Mouse (Mus musculus) hindbrain, postnatal 0 days (tissue): ENCODE data around the gene Prss54. TPM values are rescaled to one million over a fixed set of nuclear protein-coding genes. Genes with fewer than 3 reads are reported as not detected.
"Not testable (repeated sequence)": the region's sequence is repeated elsewhere in the genome, so short reads cannot be mapped to it uniquely, and the experiment has no call there.

Experiments used
- ATAC-seq: fragments of 200-750 bp; cut with Nextera tagmentation; 2 replicates; pipeline ENCODE4 v1.8.0; 2017; ENCODE audit warnings: mild to moderate bottlenecking, moderate TSS enrichment, moderate library complexity
- DNase-seq: peaks from one replicate; pipeline ENCODE4 v3.0.0-alpha.2; 2015; ENCODE audit warnings: low spot score
- H3K27ac ChIP-seq: fragments of 300-500 bp; sonication (generic); 2 replicates; pipeline ENCODE4 v1.5.1; 2014; ENCODE audit warnings: mild to moderate bottlenecking
- H3K27me3 ChIP-seq: fragments of 300-500 bp; sonication (generic); 2 replicates; pipeline ENCODE4 v1.6.1; 2014; ENCODE audit warnings: low read length, mixed read lengths; ENCODE audit not compliant: insufficient read depth
- H3K36me3 ChIP-seq: fragments of 300-500 bp; sonication (generic); 2 replicates; pipeline ENCODE4 v1.6.1; 2014; ENCODE audit warnings: low read length, mixed read lengths; ENCODE audit not compliant: insufficient read depth
- H3K4me1 ChIP-seq: fragments of 300-500 bp; sonication (generic); 2 replicates; pipeline ENCODE4 v1.6.1; 2014; ENCODE audit warnings: antibody characterized with exemption, low read length, mixed read lengths; ENCODE audit not compliant: insufficient read depth
- H3K4me2 ChIP-seq: fragments of 300-500 bp; sonication (generic); 2 replicates; pipeline ENCODE4 v1.6.1; 2014; ENCODE audit warnings: low read depth, mild to moderate bottlenecking, low read length, moderate library complexity, mixed read lengths
- H3K4me3 ChIP-seq: fragments of 300-500 bp; sonication (generic); 2 replicates; pipeline ENCODE4 v1.5.1; 2014; ENCODE audit warnings: low read length
- H3K9ac ChIP-seq: fragments of 300-500 bp; sonication (generic); replicated peaks from 2 replicates; pipeline ENCODE4 v1.6.1; 2014; ENCODE audit warnings: mild to moderate bottlenecking, low read length, moderate library complexity, mixed read lengths
- H3K9me3 ChIP-seq: fragments of 300-500 bp; sonication (generic); 2 replicates; pipeline ENCODE4 v1.6.1; 2016; ENCODE audit warnings: low read length, mixed read lengths
- CTCF ChIP-seq: IDR thresholded peaks from 2 replicates; pipeline ENCODE4 v1.5.1; 2016; ENCODE audit warnings: antibody characterized with exemption, control low read depth, low read depth
- WGBS: fragments of 180-500 bp; shearing (Covaris S2); extraction: QIAGEN DNeasy Blood & Tissue Kit; methylation state at CpG from one replicate; pipeline ENCODE4 v1.1.7; 2014; 5-methylcytosine and 5-hydroxymethylcytosine counted together
- polyA plus RNA-seq: library from polyadenylated mRNA; unstranded; fragments of >200 nt; fragmentation: Nextera tagmentation; extraction: Ambion mirVana; gene quantifications from 2 replicates; pipeline ENCODE4 v1.2.1, GENCODE M21; 2015
- total RNA-seq: library from RNA; depleted of rRNA; stranded (reverse); fragments of >200 nt; gene quantifications from 2 replicates; pipeline ENCODE4 v1.2.3, GENCODE M21; 2014

Gene Prss54
- total and polyA plus RNA-seq, 2 experiments from 2014 or later = not detected

DNA sequence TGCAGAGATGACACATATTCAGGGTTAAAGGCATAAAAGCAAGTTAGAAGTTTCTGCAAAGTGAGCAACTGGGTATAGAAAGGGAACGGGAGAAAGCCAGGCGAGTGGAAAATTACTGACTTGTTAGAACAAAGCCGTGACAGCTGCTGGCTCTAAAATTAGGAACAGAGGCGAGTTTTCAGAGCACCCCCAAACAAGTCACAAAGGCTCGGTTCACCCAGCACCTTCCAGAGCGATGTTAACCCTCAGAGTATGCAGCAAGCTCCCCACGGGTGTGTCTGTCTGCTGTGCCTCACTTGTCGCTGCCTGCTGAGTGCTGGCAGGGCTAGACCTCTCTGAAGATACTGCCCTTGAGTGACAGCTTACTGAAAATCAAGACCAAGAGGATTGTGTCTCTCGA, 31.1 kb upstream of the Prss54 start:
- Histone ChIP-seq H3K27ac (no peak overlapping the region), H3K4me3 (no peak overlapping the region), H3K9ac (no peak overlapping the region), H3K4me1 (no peaks in the 10 kb centered on the region), H3K9me3 (no peaks in the 10 kb centered on the region), H3K4me2 (no peak overlapping the region), H3K27me3 (no peaks in the 10 kb centered on the region), H3K36me3 (no peaks in the 10 kb centered on the region)
- no peak for DNase-seq
- 28% methylated on average over 9 of the region's 9 CpGs for WGBS
- TF ChIP-seq CTCF = no peak
- ATAC-seq = no peak

DNA sequence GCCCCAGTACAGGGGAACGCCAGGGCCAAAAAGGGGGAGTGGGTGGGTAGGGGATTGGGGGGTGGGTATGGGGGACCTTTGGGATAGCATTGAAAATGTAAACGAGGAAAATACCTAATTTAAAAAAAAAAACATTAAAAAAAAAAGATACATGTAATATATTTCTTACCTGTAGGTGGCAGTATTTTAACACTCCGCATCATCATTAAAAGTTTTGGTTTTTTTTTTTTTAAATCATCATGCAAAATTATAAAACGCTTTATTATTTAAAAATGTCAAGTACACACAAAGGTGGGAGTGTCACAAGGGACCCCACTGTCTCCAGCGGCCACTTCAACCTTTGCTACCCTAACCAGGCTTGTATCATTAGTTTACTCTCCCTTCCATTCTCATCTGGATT, 30.4 kb upstream of the Prss54 start:
- not testable (repeated sequence) for H3K4me3 ChIP-seq, H3K9me3 ChIP-seq, H3K4me2 ChIP-seq, H3K36me3 ChIP-seq, H3K9ac ChIP-seq, H3K27me3 ChIP-seq, H3K27ac ChIP-seq, DNase-seq, ATAC-seq, H3K4me1 ChIP-seq
- WGBS = 13% methylated on average over 4 of the region's 5 CpGs

DNA sequence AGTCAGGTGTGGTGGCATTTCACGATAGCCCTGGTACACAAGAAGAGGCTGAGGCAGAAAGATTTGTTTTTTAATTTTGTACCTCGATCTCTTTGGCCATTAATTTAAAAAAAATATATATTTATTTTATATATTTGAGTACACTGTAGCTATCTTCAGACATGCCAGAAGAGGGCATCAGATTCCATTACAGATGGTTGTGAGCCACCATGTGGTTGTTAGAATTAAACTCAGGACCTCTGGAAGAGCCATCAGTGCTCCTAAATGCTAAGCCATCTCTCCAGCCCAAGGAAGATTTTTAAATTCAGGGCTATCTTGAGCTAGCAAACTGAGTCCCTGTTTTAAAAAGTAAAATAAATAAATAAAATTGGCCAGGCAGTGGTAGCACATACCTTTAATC, 26.0 kb upstream of the Prss54 start:
- peak; percentile 48 for TF ChIP-seq CTCF
- no peak for ATAC-seq
- 71% methylated on average over 2 of the region's 2 CpGs for WGBS

DNA sequence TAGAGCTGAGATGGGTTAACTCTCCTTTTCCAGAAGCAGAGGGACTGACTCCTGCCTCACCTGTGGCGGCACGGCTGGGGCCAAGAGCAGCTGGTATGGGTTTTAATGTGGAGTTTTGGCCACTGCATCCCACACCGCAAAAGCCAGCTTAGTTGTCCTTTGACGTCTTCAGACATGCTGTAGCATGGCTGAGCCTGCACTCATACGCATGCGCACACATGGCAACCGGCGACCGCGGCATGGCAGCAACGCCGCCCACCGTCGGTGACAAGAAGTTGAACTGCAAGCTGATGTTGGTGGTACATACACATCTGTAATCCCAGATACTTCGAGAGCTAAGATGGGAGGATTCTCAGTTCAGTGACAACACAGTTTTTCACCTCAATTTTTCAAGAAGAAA, 25.2 kb upstream of the Prss54 start:
- WGBS = 77% methylated on average over 15 of the region's 15 CpGs
- H3K27me3 ChIP-seq = no peaks in the 10 kb centered on the region
- no peak overlapping the region for H3K27ac ChIP-seq
- no peak for TF ChIP-seq CTCF
- H3K36me3 ChIP-seq = no peaks in the 10 kb centered on the region
- no peak overlapping the region for H3K4me3 ChIP-seq
- DNase-seq (no peak), ATAC-seq (no peak)
- no peak overlapping the region for H3K4me2 ChIP-seq
- H3K9ac ChIP-seq = no peak overlapping the region
- H3K4me1 ChIP-seq = no peaks in the 10 kb centered on the region
- no peaks in the 10 kb centered on the region for H3K9me3 ChIP-seq

More for the DNA sequence above, 26.0 kb upstream of the Prss54 start:
- no peak for DNase-seq
- no peak overlapping the region for H3K27ac ChIP-seq
- H3K36me3 ChIP-seq = no peaks in the 10 kb centered on the region
- H3K9ac ChIP-seq = no peak overlapping the region
- H3K9me3 ChIP-seq = no peaks in the 10 kb centered on the region
- H3K27me3 ChIP-seq = no peaks in the 10 kb centered on the region
- no peak overlapping the region for H3K4me3 ChIP-seq
- no peak overlapping the region for H3K4me2 ChIP-seq
- no peaks in the 10 kb centered on the region for H3K4me1 ChIP-seq

DNA sequence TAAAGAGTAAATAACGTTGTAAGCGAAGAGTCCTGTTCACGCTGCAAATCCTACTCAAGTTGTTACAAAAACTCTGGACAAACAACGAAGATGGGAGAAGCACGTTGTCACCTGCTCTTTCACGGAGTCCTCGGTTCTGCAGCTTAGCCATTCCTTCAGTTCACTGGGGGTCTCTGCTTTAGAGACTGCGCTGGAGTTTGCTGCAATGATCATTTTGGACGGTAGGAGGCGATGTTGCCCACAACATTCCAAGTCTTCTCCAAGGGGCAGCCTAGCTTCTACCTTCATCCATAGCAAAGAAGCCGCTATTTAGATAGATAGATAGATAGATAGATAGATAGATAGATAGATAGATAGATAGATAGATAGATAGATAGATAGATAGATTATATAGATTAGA, 23.7 kb upstream of the Prss54 start:
- ATAC-seq (peak; percentile 72), DNase-seq (peak; percentile 88)
- no peak overlapping the region for H3K27ac ChIP-seq
- H3K4me1 ChIP-seq = no peaks in the 10 kb centered on the region
- H3K36me3 ChIP-seq = no peaks in the 10 kb centered on the region
- H3K9ac ChIP-seq = no peak overlapping the region
- peak; percentile 86 for TF ChIP-seq CTCF
- peak overlapping the region; percentile 35; the same call in 1 of the 2 replicates for H3K4me2 ChIP-seq
- no peaks in the 10 kb centered on the region for H3K9me3 ChIP-seq
- 11% methylated on average over 11 of the region's 11 CpGs for WGBS
- H3K27me3 ChIP-seq = no peaks in the 10 kb centered on the region
- no peak overlapping the region for H3K4me3 ChIP-seq

DNA sequence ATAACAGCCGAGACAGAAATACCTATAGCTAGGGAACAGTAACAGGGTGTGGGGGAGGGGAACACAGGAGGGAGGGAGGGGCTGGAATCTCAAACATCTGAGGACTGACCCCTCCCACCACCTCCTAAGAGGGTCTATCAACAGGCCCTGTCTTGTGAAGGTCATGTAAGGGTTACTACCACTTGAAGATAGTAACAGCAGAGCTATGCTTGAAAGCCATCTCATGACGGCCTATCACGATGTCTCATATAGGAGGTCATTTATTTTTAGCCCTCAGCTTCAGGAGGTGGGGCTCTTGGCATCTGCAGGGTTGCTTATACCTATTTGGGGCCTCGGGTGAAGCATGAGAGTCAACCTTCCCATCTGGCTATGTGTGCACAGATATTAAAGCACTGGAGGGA, 20.7 kb upstream of the Prss54 start:
- DNase-seq = no peak
- H3K4me2 ChIP-seq = no peak overlapping the region
- 69% methylated on average over 4 of the region's 4 CpGs for whole genome bisulfite sequencing
- H3K4me1 ChIP-seq = no peaks in the 10 kb centered on the region
- ATAC-seq = no peak
- H3K9ac ChIP-seq = no peak overlapping the region
- TF ChIP-seq CTCF = no peak
- no peaks in the 10 kb centered on the region for H3K27me3 ChIP-seq
- H3K36me3 ChIP-seq = no peaks in the 10 kb centered on the region
- H3K9me3 ChIP-seq = no peaks in the 10 kb centered on the region
- H3K4me3 ChIP-seq = no peak overlapping the region
- H3K27ac ChIP-seq = no peak overlapping the region

DNA sequence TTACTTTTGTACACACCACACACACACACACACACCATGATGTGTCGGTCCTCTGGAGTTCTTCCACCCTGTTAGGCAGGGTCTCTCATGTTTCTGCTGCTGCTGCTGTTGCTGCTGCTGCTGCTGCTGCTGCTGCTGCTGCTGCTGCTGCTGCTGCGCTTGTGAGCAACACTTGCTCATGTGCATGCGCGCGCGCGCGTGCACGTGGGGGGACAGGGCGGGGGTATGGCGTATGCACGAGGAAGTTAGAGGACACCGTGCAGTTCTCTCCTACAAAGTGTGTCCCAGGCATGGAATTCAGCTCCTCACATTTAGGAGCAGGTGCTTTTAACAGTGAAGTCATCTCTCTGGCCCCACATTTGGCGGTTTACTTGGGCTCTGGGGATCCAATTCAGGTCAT, 19.0 kb upstream of the Prss54 start:
- H3K9ac ChIP-seq = no peak overlapping the region
- TF ChIP-seq CTCF = no peak
- DNase-seq (no peak), ATAC-seq (no peak)
- no peak overlapping the region for H3K4me3 ChIP-seq
- H3K27ac ChIP-seq = no peak overlapping the region
- no peak overlapping the region for H3K4me2 ChIP-seq
- no peaks in the 10 kb centered on the region for H3K36me3 ChIP-seq
- H3K27me3 ChIP-seq = no peaks in the 10 kb centered on the region
- H3K4me1 ChIP-seq = no peaks in the 10 kb centered on the region
- no peaks in the 10 kb centered on the region for H3K9me3 ChIP-seq
- WGBS = 85% methylated on average over 14 of the region's 14 CpGs
